Mouse (Mus musculus): Measurements from ENCODE around the gene Sf3b1.
"Not testable (repeated sequence)": the region's sequence is repeated elsewhere in the genome, so short reads cannot be mapped to it uniquely, and the experiment has no call there.

Gene Sf3b1

GRCm38 (mm10) chr1:55027966-55028365 lies 685 bp upstream of the Sf3b1 start:
- no peak for DNase-seq (ENCODE audit: extremely low spot score)

GRCm38 (mm10) chr1:55026444-55027252 lies 633 bp downstream of the Sf3b1 start:
- peak; percentile 4 for DNase-seq (ENCODE audit: extremely low spot score)

- DNase-seq (ENCODE audit: extremely low spot score), result no peak
Observed at GRCm38 (mm10) chr1:55025656-55026430, 1.4 kb downstream of the Sf3b1 start.

GRCm38 (mm10) chr1:55021907-55022306 lies 5.4 kb downstream of the Sf3b1 start:
- DNase-seq (ENCODE audit: extremely low spot score), result no peak

- no peak for DNase-seq (ENCODE audit: extremely low spot score)
Observed at GRCm38 (mm10) chr1:55012513-55012912, 14.8 kb downstream of the Sf3b1 start.

- not testable (repeated sequence) for DNase-seq (ENCODE audit: extremely low spot score)
Observed at GRCm38 (mm10) chr1:55008313-55008712, 19.0 kb downstream of the Sf3b1 start.

GRCm38 (mm10) chr1:54993581-54993980 lies 33.7 kb downstream of the Sf3b1 start:
- DNase-seq (ENCODE audit: extremely low spot score), result no peak

- DNase-seq (ENCODE audit: extremely low spot score), result no peak
Observed at GRCm38 (mm10) chr1:54986248-54986647, 41.0 kb downstream of the Sf3b1 start.

- no peak for DNase-seq (ENCODE audit: extremely low spot score)
Observed at GRCm38 (mm10) chr1:54985831-54986230, 41.5 kb downstream of the Sf3b1 start.

- no peak for DNase-seq (ENCODE audit: extremely low spot score)
Observed at GRCm38 (mm10) chr1:54984154-54984553, 43.1 kb downstream of the Sf3b1 start.

- no peak for DNase-seq (ENCODE audit: extremely low spot score)
Observed at GRCm38 (mm10) chr1:54983339-54983738, 43.9 kb downstream of the Sf3b1 start.

GRCm38 (mm10) chr1:54982636-54983035 lies 44.6 kb downstream of the Sf3b1 start:
- DNase-seq (ENCODE audit: extremely low spot score), result no peak

- DNase-seq (ENCODE audit: extremely low spot score), result peak; percentile 27
Observed at GRCm38 (mm10) chr1:54979226-54979984, 47.9 kb downstream of the Sf3b1 start.

GRCm38 (mm10) chr1:54971687-54972404 lies 55.4 kb downstream of the Sf3b1 start:
- no peak for DNase-seq (ENCODE audit: extremely low spot score)

- no peak for DNase-seq (ENCODE audit: extremely low spot score)
Observed at GRCm38 (mm10) chr1:54966858-54967257, 60.4 kb downstream of the Sf3b1 start.

- peak; percentile 35 for DNase-seq (ENCODE audit: extremely low spot score)
Observed at GRCm38 (mm10) chr1:54965159-54965995, 61.9 kb downstream of the Sf3b1 start.

GRCm38 (mm10) chr1:54961724-54962123 lies 65.6 kb downstream of the Sf3b1 start:
- no peak for DNase-seq (ENCODE audit: extremely low spot score)

GRCm38 (mm10) chr1:54960613-54961165 lies 66.6 kb downstream of the Sf3b1 start:
- peak; percentile 47 for DNase-seq (ENCODE audit: extremely low spot score)

- DNase-seq (ENCODE audit: extremely low spot score), result no peak
Observed at GRCm38 (mm10) chr1:54958525-54958924, 68.8 kb downstream of the Sf3b1 start.

- not testable (repeated sequence) for DNase-seq (ENCODE audit: extremely low spot score)
Observed at GRCm38 (mm10) chr1:54956995-54957394, 70.3 kb downstream of the Sf3b1 start.
